In the genomic region with DNA sequence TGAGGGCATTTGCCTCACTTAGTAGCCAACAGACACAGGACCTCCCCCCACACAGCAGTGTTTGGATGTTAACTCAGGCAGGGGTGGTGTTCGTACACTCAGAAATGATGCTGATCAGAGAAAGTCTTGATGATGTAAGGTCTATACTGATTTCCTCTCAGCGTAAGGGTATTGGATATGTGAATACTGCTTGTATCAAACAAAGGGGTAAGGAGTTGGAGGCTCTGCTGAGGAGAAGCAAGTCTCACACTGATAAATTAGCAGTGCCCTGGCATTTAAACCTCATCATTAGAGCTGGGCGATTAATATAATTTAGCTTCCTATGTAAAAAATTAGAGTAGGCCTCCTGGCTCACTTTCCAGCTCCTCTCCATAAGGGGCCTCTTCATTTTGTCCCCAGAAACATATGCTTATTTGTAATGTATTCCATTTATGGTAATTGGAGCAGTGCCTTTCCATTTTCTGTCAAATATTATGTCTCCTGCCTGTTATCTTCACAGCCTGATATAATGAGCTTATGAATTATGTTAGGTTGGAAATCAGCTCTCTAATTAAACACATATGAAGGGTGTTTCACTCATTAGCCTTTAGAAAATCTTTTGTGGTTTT, we compare ENCODE assay signal across 27 mouse cellular contexts. TPM values are rescaled to one million over a fixed set of nuclear protein-coding genes. Genes with fewer than 3 reads are reported as not detected.
DNase-seq lines count a peak whose midpoint lies in the region; ATAC-seq lines count a peak whose summit lies in the region.
"Had no signal": no experiment of that assay in that cellular context is flagged by ENCODE, and none has a peak within 500 bp of the region (broad histone marks: within the 10 kb centered on the region; RNA-seq: fewer than 3 reads in every experiment).

No protein-coding gene starts in this region.

- H3K27me3 ChIP-seq in forebrain, embryonic 13.5 days, result no peaks in the 10 kb centered on the region
- no peaks in the 10 kb centered on the region for H3K27me3 ChIP-seq in forebrain, embryonic 11.5 days (ENCODE audit: control insufficient read depth, insufficient read depth, low read length)
- no peaks in the 10 kb centered on the region for H3K27me3 ChIP-seq in midbrain, embryonic 11.5 days (ENCODE audit: control insufficient read depth, insufficient read depth, low read length)
- no peaks in the 10 kb centered on the region for H3K27me3 ChIP-seq in midbrain, embryonic 10.5 days (ENCODE audit: low read depth, poor library complexity, severe bottlenecking)
- H3K27me3 ChIP-seq in hindbrain, embryonic 16.5 days (replicated peaks; ENCODE audit: control insufficient read depth, insufficient read depth, low read length), result no peaks in the 10 kb centered on the region
- H3K27me3 ChIP-seq in neural tube, embryonic 15.5 days (replicated peaks), result no peaks in the 10 kb centered on the region
- no peaks in the 10 kb centered on the region for H3K27me3 ChIP-seq in kidney, embryonic 16.5 days (ENCODE audit: insufficient read depth, low read length)
- H3K27me3 ChIP-seq: embryonic facial prominence, embryonic 12.5 days; limb, embryonic 15.5 days; lung, embryonic 15.5 days had no signal

- peak overlapping the region; percentile 69 for H3K27ac ChIP-seq in forebrain, embryonic 13.5 days
- no peak overlapping the region for H3K27ac ChIP-seq in forebrain, embryonic 11.5 days (ENCODE audit: low read depth, low read length)
- H3K27ac ChIP-seq in midbrain, embryonic 11.5 days (ENCODE audit: low read depth, low read length), result no peak overlapping the region
- H3K27ac ChIP-seq in midbrain, embryonic 10.5 days (replicated peaks), result no peak overlapping the region
- no peak overlapping the region for H3K27ac ChIP-seq in hindbrain, embryonic 16.5 days (ENCODE audit: low read depth, low read length)
- peak overlapping the region; percentile 41; the same call in 1 of the 2 replicates for H3K27ac ChIP-seq in neural tube, embryonic 15.5 days (replicated peaks)
- no peak overlapping the region for H3K27ac ChIP-seq in kidney, embryonic 16.5 days (ENCODE audit: low read length)
- H3K27ac ChIP-seq: embryonic facial prominence, embryonic 12.5 days; heart, adult 2 months; heart, embryonic 13.5 days; kidney, embryonic 15.5 days; limb, embryonic 15.5 days; liver, embryonic 15.5 days; lung, embryonic 15.5 days had no signal

- 65% methylated on average over 3 of the region's 3 CpGs for WGBS in forebrain, embryonic 13.5 days
- 83% methylated on average over 3 of the region's 3 CpGs for WGBS in forebrain, embryonic 11.5 days
- WGBS in midbrain, embryonic 11.5 days, result 81% methylated on average over 3 of the region's 3 CpGs
- WGBS in midbrain, embryonic 10.5 days, result 86% methylated on average over 3 of the region's 3 CpGs
- WGBS in hindbrain, embryonic 16.5 days, result 65% methylated on average over 3 of the region's 3 CpGs
- WGBS in neural tube, embryonic 15.5 days, result 65% methylated on average over 3 of the region's 3 CpGs
- WGBS in kidney, embryonic 16.5 days, result 80% methylated on average over 3 of the region's 3 CpGs

- H3K9ac ChIP-seq in forebrain, embryonic 13.5 days, result no peak overlapping the region
- no peak overlapping the region for H3K9ac ChIP-seq in forebrain, embryonic 11.5 days (ENCODE audit: low read length)
- no peak overlapping the region for H3K9ac ChIP-seq in midbrain, embryonic 11.5 days (ENCODE audit: low read length)
- no peak overlapping the region for H3K9ac ChIP-seq in hindbrain, embryonic 16.5 days (ENCODE audit: low read depth, low read length)
- H3K9ac ChIP-seq in neural tube, embryonic 15.5 days (replicated peaks), result no peak overlapping the region
- H3K9ac ChIP-seq in kidney, embryonic 16.5 days (replicated peaks; ENCODE audit: low read length), result no peak overlapping the region
- H3K9ac ChIP-seq: embryonic facial prominence, embryonic 12.5 days; heart, embryonic 13.5 days; kidney, embryonic 15.5 days; limb, embryonic 15.5 days; liver, embryonic 15.5 days; lung, embryonic 15.5 days had no signal

- H3K4me2 ChIP-seq in forebrain, embryonic 13.5 days, result no peak overlapping the region
- no peak overlapping the region for H3K4me2 ChIP-seq in forebrain, embryonic 11.5 days (ENCODE audit: low read depth, low read length, severe bottlenecking)
- H3K4me2 ChIP-seq in midbrain, embryonic 11.5 days, result no peak overlapping the region
- no peak overlapping the region for H3K4me2 ChIP-seq in hindbrain, embryonic 16.5 days (ENCODE audit: low read length)
- H3K4me2 ChIP-seq in neural tube, embryonic 15.5 days, result no peak overlapping the region
- H3K4me2 ChIP-seq in kidney, embryonic 16.5 days (replicated peaks; ENCODE audit: low read depth, low read length), result no peak overlapping the region
- H3K4me2 ChIP-seq: embryonic facial prominence, embryonic 12.5 days; heart, embryonic 13.5 days; kidney, embryonic 15.5 days; limb, embryonic 15.5 days; liver, embryonic 15.5 days; lung, embryonic 15.5 days had no signal

- 0 out of 2 replicates have a peak, but pooled peaks have one; percentile 48 for ATAC-seq in forebrain, embryonic 13.5 days
- ATAC-seq in forebrain, embryonic 11.5 days (replicated peaks; ENCODE audit: low FRiP score), result no peak
- no peak for ATAC-seq in midbrain, embryonic 11.5 days (ENCODE audit: low FRiP score)
- ATAC-seq in hindbrain, embryonic 16.5 days, result peak; percentile 45; the same call in 1 of the 2 replicates
- ATAC-seq in neural tube, embryonic 15.5 days (ENCODE audit: low FRiP score), result no peak
- no peak for ATAC-seq in kidney, embryonic 16.5 days (ENCODE audit: low FRiP score, low TSS enrichment)
- ATAC-seq: activated CD4-positive, CD25-positive, alpha-beta regulatory T cell, adult 4 months had no signal

- no peak for DNase-seq in forebrain, embryonic 11.5 days (ENCODE audit: low spot score)
- DNase-seq in midbrain, embryonic 11.5 days (ENCODE audit: low spot score, missing footprints), result peak; percentile 8
- DNase-seq in midbrain, embryonic 10.5 days (ENCODE audit: low spot score), result no peak
- no peak for DNase-seq in spleen, postnatal 36 days (ENCODE audit: low spot score in 2 of 2)
- DNase-seq: adrenal gland, postnatal 10 days; cerebellum, adult 11 months; cerebellum, postnatal 14 days; gastrocnemius, postnatal 36 days; heart, adult 2 months; heart, postnatal 14 days; kidney, adult 11 months; kidney, postnatal 4 days; left cerebral cortex, postnatal 4 days; lung, postnatal 36 days; right cerebral cortex, postnatal 14 days had no signal

- H3K4me3 ChIP-seq in forebrain, embryonic 13.5 days, result no peak overlapping the region
- no peak overlapping the region for H3K4me3 ChIP-seq in forebrain, embryonic 11.5 days (ENCODE audit: low read depth, low read length)
- H3K4me3 ChIP-seq in midbrain, embryonic 11.5 days (ENCODE audit: low read depth, low read length), result no peak overlapping the region
- H3K4me3 ChIP-seq in midbrain, embryonic 10.5 days, result no peak overlapping the region
- H3K4me3 ChIP-seq in hindbrain, embryonic 16.5 days (ENCODE audit: low read length), result no peak overlapping the region
- H3K4me3 ChIP-seq in neural tube, embryonic 15.5 days (replicated peaks), result no peak overlapping the region
- no peak overlapping the region for H3K4me3 ChIP-seq in kidney, embryonic 16.5 days (ENCODE audit: low read length)
- H3K4me3 ChIP-seq: embryonic facial prominence, embryonic 12.5 days; heart, adult 2 months; heart, embryonic 13.5 days; kidney, embryonic 15.5 days; limb, embryonic 15.5 days; liver, embryonic 15.5 days; lung, embryonic 15.5 days; myocyte had no signal

- H3K36me3 ChIP-seq in forebrain, embryonic 13.5 days (ENCODE audit: poor library complexity, severe bottlenecking), result no peaks in the 10 kb centered on the region
- no peaks in the 10 kb centered on the region for H3K36me3 ChIP-seq in forebrain, embryonic 11.5 days (ENCODE audit: control insufficient read depth, insufficient read depth, low read length)
- no peaks in the 10 kb centered on the region for H3K36me3 ChIP-seq in midbrain, embryonic 11.5 days (ENCODE audit: control insufficient read depth, insufficient read depth, low read length)
- no peaks in the 10 kb centered on the region for H3K36me3 ChIP-seq in midbrain, embryonic 10.5 days
- no peaks in the 10 kb centered on the region for H3K36me3 ChIP-seq in hindbrain, embryonic 16.5 days (ENCODE audit: control insufficient read depth, insufficient read depth, low read length)
- H3K36me3 ChIP-seq in neural tube, embryonic 15.5 days, result no peaks in the 10 kb centered on the region
- H3K36me3 ChIP-seq in kidney, embryonic 16.5 days (ENCODE audit: insufficient read depth, low read length), result no peaks in the 10 kb centered on the region
- H3K36me3 ChIP-seq: embryonic facial prominence, embryonic 12.5 days; heart, embryonic 13.5 days; kidney, embryonic 15.5 days; limb, embryonic 15.5 days; liver, embryonic 15.5 days; lung, embryonic 15.5 days had no signal

- H3K9me3 ChIP-seq in forebrain, embryonic 13.5 days (replicated peaks), result no peaks in the 10 kb centered on the region
- H3K9me3 ChIP-seq in forebrain, embryonic 11.5 days (ENCODE audit: control insufficient read depth, low read length), result no peaks in the 10 kb centered on the region
- H3K9me3 ChIP-seq in midbrain, embryonic 11.5 days (ENCODE audit: control insufficient read depth, low read length), result no peaks in the 10 kb centered on the region
- H3K9me3 ChIP-seq in midbrain, embryonic 10.5 days (replicated peaks), result no peaks in the 10 kb centered on the region
- H3K9me3 ChIP-seq in hindbrain, embryonic 16.5 days (ENCODE audit: control insufficient read depth, low read length), result no peaks in the 10 kb centered on the region
- H3K9me3 ChIP-seq in neural tube, embryonic 15.5 days (replicated peaks), result no peaks in the 10 kb centered on the region
- H3K9me3 ChIP-seq in kidney, embryonic 16.5 days (ENCODE audit: low read length), result no peaks in the 10 kb centered on the region
- H3K9me3 ChIP-seq: embryonic facial prominence, embryonic 12.5 days; heart, embryonic 13.5 days; kidney, embryonic 15.5 days; limb, embryonic 15.5 days; liver, embryonic 15.5 days; lung, embryonic 15.5 days had no signal

- H3K4me1 ChIP-seq in forebrain, embryonic 13.5 days, result peaks cover 15% of the 10 kb centered on the region; the same call in 1 of the 2 replicates
- H3K4me1 ChIP-seq in forebrain, embryonic 11.5 days (replicated peaks; ENCODE audit: control insufficient read depth, insufficient read depth, low read length), result no peaks in the 10 kb centered on the region
- H3K4me1 ChIP-seq in midbrain, embryonic 11.5 days (ENCODE audit: control insufficient read depth, insufficient read depth, low read length), result no peaks in the 10 kb centered on the region
- H3K4me1 ChIP-seq in midbrain, embryonic 10.5 days, result no peaks in the 10 kb centered on the region
- H3K4me1 ChIP-seq in hindbrain, embryonic 16.5 days (ENCODE audit: control insufficient read depth, insufficient read depth, low read depth, low read length), result no peaks in the 10 kb centered on the region
- peaks cover 10% of the 10 kb centered on the region; the same call in 1 of the 2 replicates for H3K4me1 ChIP-seq in neural tube, embryonic 15.5 days
- H3K4me1 ChIP-seq in kidney, embryonic 16.5 days (ENCODE audit: insufficient read depth, low read length), result no peaks in the 10 kb centered on the region
- H3K4me1 ChIP-seq: embryonic facial prominence, embryonic 12.5 days; heart, embryonic 13.5 days; kidney, embryonic 15.5 days; limb, embryonic 15.5 days; liver, embryonic 15.5 days; lung, embryonic 15.5 days had no signal

RNA-seq across cellular contexts. Expression of gene Syn2, which starts 31.3 kb away (rescaled TPM):
- polyA plus RNA-seq in forebrain, embryonic 13.5 days (2015; fragmentation: Nextera tagmentation; extraction: Ambion mirVana), result 15.6 and 18.3 TPM in 2 replicates
- polyA plus RNA-seq in forebrain, embryonic 11.5 days (2014; fragmentation: Nextera tagmentation; extraction: Ambion mirVana), result 1.7 TPM in 2 replicates
- polyA plus RNA-seq in midbrain, embryonic 11.5 days (2014; fragmentation: Nextera tagmentation; extraction: Ambion mirVana), result 2.3 and 2.7 TPM in 2 replicates
- 1.3 and 2.7 TPM in 2 replicates for polyA plus RNA-seq in midbrain, embryonic 10.5 days (2016; fragmentation: Nextera tagmentation; extraction: Ambion mirVana)
- 55.9 and 69.7 TPM in 2 replicates for polyA plus RNA-seq in hindbrain, embryonic 16.5 days (2015; fragmentation: Nextera tagmentation; extraction: Ambion mirVana)
- 58.6 and 73.3 TPM in 2 replicates for polyA plus RNA-seq in neural tube, embryonic 15.5 days (2015; fragmentation: Nextera tagmentation; extraction: Ambion mirVana)
- 1.8 TPM in 2 replicates for polyA plus RNA-seq in kidney, embryonic 16.5 days (2015; fragmentation: Nextera tagmentation; extraction: Ambion mirVana)
- polyA plus RNA-seq: activated CD4-positive, CD25-positive, alpha-beta regulatory T cell, adult 4 months had no signal

Comparison
In these comparisons a context has a peak if more than half of its experiments do, and no peak if none do; other contexts are left out.
1. ATAC-seq: peak in forebrain, embryonic 13.5 days (single experiment) and hindbrain, embryonic 16.5 days (single experiment); none in forebrain, embryonic 11.5 days (single experiment), midbrain, embryonic 11.5 days (single experiment), neural tube, embryonic 15.5 days (single experiment) and kidney, embryonic 16.5 days (single experiment).
2. H3K27ac ChIP-seq: peak in forebrain, embryonic 13.5 days (single experiment) and neural tube, embryonic 15.5 days (single experiment); none in forebrain, embryonic 11.5 days (single experiment), midbrain, embryonic 11.5 days (single experiment), midbrain, embryonic 10.5 days (single experiment), hindbrain, embryonic 16.5 days (single experiment) and kidney, embryonic 16.5 days (single experiment).